Mouse (Mus musculus): Measurements from ENCODE around the gene Boc. TPM values are rescaled to one million over a fixed set of nuclear protein-coding genes. Genes with fewer than 3 reads are reported as not detected.
A peak's percentile ranks its signal among the peaks of the same experiment; 100 is the strongest.

Boc gene
- polyA plus RNA-seq, 1 experiment from 2014 or later: 22.6 TPM

DNA sequence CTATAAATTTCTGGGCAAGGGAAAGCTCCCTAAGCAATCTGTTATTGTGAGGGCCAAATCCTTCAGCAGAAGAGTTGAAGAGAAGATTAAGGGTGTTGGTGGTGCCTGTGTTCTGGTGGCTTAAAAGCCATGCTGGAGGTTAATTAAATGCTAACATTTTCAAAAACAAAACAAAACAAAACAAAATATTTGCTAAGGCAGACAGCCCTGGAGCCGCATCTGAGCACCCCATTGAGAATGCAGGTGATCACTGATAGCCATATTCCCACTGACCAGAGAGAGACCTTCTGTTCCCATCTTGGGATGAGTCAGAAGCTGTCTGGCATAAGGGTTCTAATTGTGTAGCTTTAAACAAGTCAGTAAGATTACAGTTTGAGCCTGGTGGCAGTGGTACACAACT lies 19.9 kb upstream of the Boc start:
- H3K27me3 ChIP-seq (ENCODE audit: control insufficient read depth, insufficient read depth, low read length): no peaks in the 10 kb centered on the region

DNA sequence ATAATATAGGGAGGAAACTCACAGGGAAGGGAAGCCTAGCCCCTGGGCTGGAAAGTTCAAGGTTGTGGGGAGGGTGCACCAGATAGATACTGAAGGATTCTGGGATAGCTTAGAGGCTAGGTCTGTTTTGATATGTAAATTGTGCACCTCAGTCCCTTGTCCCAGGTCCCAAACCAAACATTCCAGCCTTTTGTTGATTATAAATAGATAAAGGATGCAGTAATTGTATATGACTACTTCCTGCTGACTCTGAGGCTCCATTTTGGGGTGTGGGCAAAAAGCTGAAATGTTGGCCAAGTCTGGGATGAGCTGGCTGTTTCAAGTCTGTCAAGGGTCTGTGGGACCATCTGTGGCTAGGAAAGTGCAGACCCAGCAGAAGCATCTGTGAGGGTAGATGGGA lies 9.4 kb upstream of the Boc start:
- no peak for ATAC-seq (ENCODE audit: low FRiP score, low TSS enrichment)
- Histone ChIP-seq H3K9me3 (ENCODE audit: control insufficient read depth, low read length) (no peaks in the 10 kb centered on the region), H3K9ac (replicated peaks; ENCODE audit: low read length) (no peak overlapping the region), H3K36me3 (ENCODE audit: control insufficient read depth, insufficient read depth, low read length) (no peaks in the 10 kb centered on the region), H3K4me3 (replicated peaks; ENCODE audit: low read depth, low read length) (no peak overlapping the region), H3K4me1 (ENCODE audit: control insufficient read depth, insufficient read depth, low read length) (peaks cover 10% of the 10 kb centered on the region), H3K27ac (replicated peaks; ENCODE audit: low read depth, low read length) (no peak overlapping the region), H3K4me2 (ENCODE audit: low read length) (no peak overlapping the region), H3K27me3 (ENCODE audit: control insufficient read depth, insufficient read depth, low read length) (no peaks in the 10 kb centered on the region)
- DNase-seq: no peak

More for the DNA sequence above, 19.9 kb upstream of the Boc start:
- WGBS: 86% methylated on average over 1 of the region's 1 CpGs
- Histone ChIP-seq H3K4me2 (ENCODE audit: low read length) (no peak overlapping the region), H3K9me3 (ENCODE audit: control insufficient read depth, low read length) (no peaks in the 10 kb centered on the region), H3K36me3 (ENCODE audit: control insufficient read depth, insufficient read depth, low read length) (no peaks in the 10 kb centered on the region), H3K27ac (replicated peaks; ENCODE audit: low read depth, low read length) (no peak overlapping the region), H3K9ac (replicated peaks; ENCODE audit: low read length) (no peak overlapping the region), H3K4me1 (ENCODE audit: control insufficient read depth, insufficient read depth, low read length) (peaks cover 3% of the 10 kb centered on the region; the same call in 1 of the 2 replicates), H3K4me3 (replicated peaks; ENCODE audit: low read depth, low read length) (no peak overlapping the region)
- ATAC-seq (ENCODE audit: low FRiP score, low TSS enrichment) (no peak), DNase-seq (no peak)

DNA sequence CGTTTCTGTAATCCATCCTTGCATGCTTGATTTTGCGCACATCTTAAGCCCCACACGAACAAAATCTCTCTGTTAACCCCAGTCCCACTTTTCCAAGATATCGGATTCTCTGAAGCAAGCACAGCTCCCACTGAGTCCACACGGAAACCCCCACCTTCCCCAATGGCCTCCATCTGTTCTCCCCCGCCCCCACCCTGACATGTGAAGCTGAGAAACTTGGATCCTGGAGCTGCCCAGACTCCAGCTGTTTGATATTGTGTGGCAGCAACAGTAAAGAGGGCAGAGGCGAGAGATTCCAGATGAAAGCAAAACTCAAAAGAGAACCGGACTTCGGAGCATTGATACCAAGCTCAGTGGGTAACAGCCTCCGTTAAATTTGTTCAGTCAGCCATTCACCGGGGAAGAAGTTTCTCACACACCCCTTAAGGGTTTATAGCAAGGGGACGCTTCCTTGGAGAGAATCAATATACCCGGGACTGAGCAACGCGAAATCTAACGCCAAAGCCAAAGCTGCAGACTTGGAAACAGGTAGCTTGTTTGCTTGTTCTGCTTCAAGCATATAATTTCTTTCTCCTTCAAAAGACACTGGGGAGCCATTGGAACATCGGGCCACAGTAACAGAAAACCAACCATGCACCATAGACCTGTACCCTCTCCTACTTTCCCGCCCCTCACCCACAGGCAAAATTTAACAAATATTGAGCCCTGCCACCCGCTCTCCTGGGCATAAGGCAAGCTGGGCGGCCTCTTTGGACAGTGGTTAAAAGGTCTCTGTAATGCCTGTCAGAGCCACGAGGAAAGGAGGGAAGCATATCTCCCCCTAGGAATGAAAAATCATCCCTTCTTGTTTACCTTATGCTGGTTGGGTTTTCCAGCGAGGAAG lies 6.9 kb upstream of the Boc start:
- Histone ChIP-seq H3K4me1 (ENCODE audit: control insufficient read depth, insufficient read depth, low read length) (peaks cover 10% of the 10 kb centered on the region), H3K4me2 (ENCODE audit: low read length) (peak overlapping the region; percentile 47), H3K36me3 (ENCODE audit: control insufficient read depth, insufficient read depth, low read length) (no peaks in the 10 kb centered on the region), H3K9me3 (ENCODE audit: control insufficient read depth, low read length) (no peaks in the 10 kb centered on the region), H3K27ac (replicated peaks; ENCODE audit: low read depth, low read length) (peak overlapping the region; percentile 53), H3K27me3 (ENCODE audit: control insufficient read depth, insufficient read depth, low read length) (no peaks in the 10 kb centered on the region), H3K9ac (replicated peaks; ENCODE audit: low read length) (no peak overlapping the region; the same call in 1 of the 2 replicates), H3K4me3 (replicated peaks; ENCODE audit: low read depth, low read length) (no peak overlapping the region; the same call in 1 of the 2 replicates)
- ATAC-seq (ENCODE audit: low FRiP score, low TSS enrichment) (peak; percentile 58; the same call in 1 of the 2 replicates), DNase-seq (peak; percentile 67)
- WGBS: 14% methylated on average over 22 of the region's 22 CpGs

DNA sequence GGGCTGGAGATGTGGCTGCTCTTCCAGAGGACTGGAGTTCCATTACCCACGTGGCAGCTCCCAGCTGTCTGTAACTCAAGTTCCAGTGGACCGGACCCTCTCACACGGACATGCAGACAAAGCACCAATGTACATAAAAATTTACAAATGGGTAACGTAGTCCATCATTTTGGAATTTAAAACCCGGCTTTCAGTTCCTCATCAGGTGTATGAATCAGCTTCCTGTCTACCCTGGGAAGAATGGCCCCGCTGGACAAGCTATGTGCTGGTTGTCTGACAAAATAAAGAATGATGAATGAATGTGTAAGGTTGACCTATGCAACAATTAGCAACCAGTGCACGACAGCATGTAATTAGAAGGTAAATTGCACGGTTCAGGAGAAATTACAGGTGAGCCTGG lies 5.7 kb upstream of the Boc start:
- H3K4me3 ChIP-seq (replicated peaks; ENCODE audit: low read depth, low read length): no peak overlapping the region
- H3K4me1 ChIP-seq (ENCODE audit: control insufficient read depth, insufficient read depth, low read length): peaks cover 12% of the 10 kb centered on the region
- H3K27ac ChIP-seq (replicated peaks; ENCODE audit: low read depth, low read length): no peak overlapping the region
- WGBS: 61% methylated on average over 8 of the region's 8 CpGs
- H3K4me2 ChIP-seq (ENCODE audit: low read length): no peak overlapping the region
- no peaks in the 10 kb centered on the region for H3K27me3 ChIP-seq (ENCODE audit: control insufficient read depth, insufficient read depth, low read length)
- no peaks in the 10 kb centered on the region for H3K9me3 ChIP-seq (ENCODE audit: control insufficient read depth, low read length)
- DNase-seq (peak; percentile 1), ATAC-seq (ENCODE audit: low FRiP score, low TSS enrichment) (no peak)
- H3K36me3 ChIP-seq (ENCODE audit: control insufficient read depth, insufficient read depth, low read length): no peaks in the 10 kb centered on the region
- no peak overlapping the region for H3K9ac ChIP-seq (replicated peaks; ENCODE audit: low read length)

DNA sequence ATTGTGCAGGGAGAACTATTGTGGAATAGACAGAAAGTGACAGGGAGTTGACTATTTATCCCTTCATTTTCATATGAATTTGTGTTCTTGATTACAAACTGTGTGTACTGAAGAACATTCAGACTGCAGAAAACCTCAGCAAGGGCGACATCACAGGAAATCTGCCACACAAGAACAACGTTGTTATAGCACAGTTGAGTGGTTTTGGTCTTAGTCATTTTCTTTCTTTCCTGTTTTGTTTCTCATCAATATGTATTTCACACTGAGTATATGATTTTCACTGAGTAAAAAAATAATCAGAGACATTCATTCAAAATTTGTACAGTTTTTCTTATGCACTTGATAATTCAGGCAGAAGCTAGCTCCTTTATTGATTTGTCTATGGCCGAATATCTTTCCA lies 3.4 kb upstream of the Boc start:
- no peaks in the 10 kb centered on the region for H3K9me3 ChIP-seq (ENCODE audit: control insufficient read depth, low read length)
- WGBS: 68% methylated on average over 3 of the region's 3 CpGs
- no peak overlapping the region for H3K4me3 ChIP-seq (replicated peaks; ENCODE audit: low read depth, low read length)
- no peaks in the 10 kb centered on the region for H3K36me3 ChIP-seq (ENCODE audit: control insufficient read depth, insufficient read depth, low read length)
- H3K4me2 ChIP-seq (ENCODE audit: low read length): no peak overlapping the region
- H3K4me1 ChIP-seq (ENCODE audit: control insufficient read depth, insufficient read depth, low read length): peaks cover 17% of the 10 kb centered on the region
- H3K9ac ChIP-seq (replicated peaks; ENCODE audit: low read length): no peak overlapping the region
- H3K27ac ChIP-seq (replicated peaks; ENCODE audit: low read depth, low read length): no peak overlapping the region
- H3K27me3 ChIP-seq (ENCODE audit: control insufficient read depth, insufficient read depth, low read length): no peaks in the 10 kb centered on the region
- ATAC-seq (ENCODE audit: low FRiP score, low TSS enrichment) (no peak), DNase-seq (no peak)

DNA sequence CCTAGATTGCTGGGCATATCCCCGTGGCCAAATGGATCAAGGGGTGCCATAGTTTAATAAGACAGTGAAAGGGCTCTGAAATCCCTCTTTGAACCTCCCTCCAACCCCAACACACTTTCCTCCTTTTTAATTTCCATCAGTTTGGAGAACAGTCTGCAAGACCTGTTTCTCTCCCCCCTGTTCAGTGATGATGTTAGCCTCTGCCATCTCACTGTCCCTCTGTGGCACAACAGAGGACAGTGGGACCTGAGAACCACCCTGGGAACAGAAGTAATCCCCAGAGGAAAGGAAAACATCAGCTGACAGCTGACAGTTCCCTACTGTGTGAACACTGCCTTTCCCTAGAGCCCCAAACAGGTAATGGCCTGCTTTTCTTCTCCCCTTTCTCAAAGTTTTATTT lies 1.5 kb upstream of the Boc start:
- H3K4me1 ChIP-seq (ENCODE audit: control insufficient read depth, insufficient read depth, low read length): peaks cover 20% of the 10 kb centered on the region
- 22% methylated on average over 1 of the region's 1 CpGs for WGBS
- no peak for DNase-seq

DNA sequence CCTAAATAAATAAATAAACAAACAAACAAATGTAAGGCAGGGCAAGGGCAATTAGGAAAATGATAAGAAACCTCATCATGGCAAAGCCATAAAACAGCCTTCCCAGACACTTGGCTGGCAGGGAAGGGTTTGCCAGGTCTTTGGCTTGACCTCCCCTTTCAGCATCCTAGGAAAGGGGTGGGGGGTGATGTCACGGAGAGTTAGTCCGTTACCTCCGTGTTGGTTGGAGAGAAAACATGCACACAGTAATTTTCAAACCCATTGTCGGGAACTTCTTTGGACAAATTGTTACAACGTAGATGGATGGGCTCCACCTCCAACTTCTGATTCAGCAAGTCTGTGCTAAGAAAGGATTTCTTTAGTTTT lies 616 bp upstream of the Boc start:
- ATAC-seq (ENCODE audit: low FRiP score, low TSS enrichment): no peak
- Histone ChIP-seq H3K4me1 (ENCODE audit: control insufficient read depth, insufficient read depth, low read length) (peaks cover 21% of the 10 kb centered on the region), H3K9me3 (ENCODE audit: control insufficient read depth, low read length) (no peaks in the 10 kb centered on the region), H3K4me2 (ENCODE audit: low read length) (peak overlapping the region; percentile 95), H3K27me3 (ENCODE audit: control insufficient read depth, insufficient read depth, low read length) (no peaks in the 10 kb centered on the region), H3K27ac (replicated peaks; ENCODE audit: low read depth, low read length) (peak overlapping the region; percentile 87; the same call in 1 of the 2 replicates), H3K4me3 (replicated peaks; ENCODE audit: low read depth, low read length) (peak overlapping the region; percentile 82), H3K9ac (replicated peaks; ENCODE audit: low read length) (no peak overlapping the region), H3K36me3 (ENCODE audit: control insufficient read depth, insufficient read depth, low read length) (no peaks in the 10 kb centered on the region)
- WGBS: 5% methylated on average over 5 of the region's 5 CpGs
- DNase-seq: peak; percentile 31

More for the DNA sequence above, 1.5 kb upstream of the Boc start:
- Histone ChIP-seq H3K27me3 (ENCODE audit: control insufficient read depth, insufficient read depth, low read length) (no peaks in the 10 kb centered on the region), H3K9ac (replicated peaks; ENCODE audit: low read length) (no peak overlapping the region), H3K9me3 (ENCODE audit: control insufficient read depth, low read length) (no peaks in the 10 kb centered on the region), H3K4me2 (ENCODE audit: low read length) (no peak overlapping the region), H3K27ac (replicated peaks; ENCODE audit: low read depth, low read length) (no peak overlapping the region), H3K36me3 (ENCODE audit: control insufficient read depth, insufficient read depth, low read length) (no peaks in the 10 kb centered on the region), H3K4me3 (replicated peaks; ENCODE audit: low read depth, low read length) (no peak overlapping the region)
- no peak for ATAC-seq (ENCODE audit: low FRiP score, low TSS enrichment)

DNA sequence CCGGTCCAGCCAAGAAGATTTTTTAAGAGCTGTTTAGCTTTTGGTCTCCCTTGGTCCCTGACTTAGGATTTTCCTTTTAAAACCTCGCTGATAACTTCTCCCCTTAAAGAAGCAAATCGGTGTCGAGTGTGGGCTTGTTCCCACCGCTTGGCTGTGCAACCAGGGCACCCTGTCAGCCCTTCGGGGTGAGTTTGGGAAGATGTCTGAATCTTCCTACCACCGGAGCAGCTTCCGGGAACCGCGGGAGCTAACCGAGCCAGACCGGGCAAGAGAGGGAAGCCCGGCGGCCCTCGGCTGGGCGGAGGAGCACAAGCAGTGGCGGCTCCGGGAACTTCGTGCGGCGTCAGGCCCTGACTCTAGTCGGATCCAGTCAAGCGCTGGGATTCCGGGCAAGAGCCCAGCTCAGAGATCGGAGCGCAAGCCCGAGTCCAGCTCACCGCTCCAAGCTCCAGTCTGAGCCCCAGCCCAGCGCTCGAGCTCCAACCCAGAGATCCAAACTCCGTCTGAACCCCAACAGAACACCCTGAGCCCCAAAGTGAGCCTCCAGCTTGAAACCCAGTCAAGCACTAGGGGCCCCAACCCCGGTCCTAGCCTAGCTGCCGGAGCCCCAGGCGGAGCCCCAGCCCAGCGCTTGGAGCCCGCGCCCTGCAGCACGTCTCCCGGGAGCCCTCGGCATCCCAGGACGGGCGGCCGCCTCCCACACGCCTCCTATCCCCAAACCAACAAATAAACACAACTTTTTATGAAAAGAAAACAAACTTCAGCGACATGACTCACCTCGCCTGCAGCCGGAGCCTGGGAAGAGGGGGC lies 831 bp downstream of the Boc start:
- DNase-seq: peak; percentile 82
- peak; percentile 70 for ATAC-seq (ENCODE audit: low FRiP score, low TSS enrichment)

More for the DNA sequence above, 831 bp downstream of the Boc start:
- WGBS: under 1% methylated on average over 47 of the region's 47 CpGs
- H3K4me2 ChIP-seq (ENCODE audit: low read length): peak overlapping the region; percentile 95
- H3K9ac ChIP-seq (replicated peaks; ENCODE audit: low read length): peak overlapping the region; percentile 85
- no peaks in the 10 kb centered on the region for H3K9me3 ChIP-seq (ENCODE audit: control insufficient read depth, low read length)
- peak overlapping the region; percentile 87 for H3K27ac ChIP-seq (replicated peaks; ENCODE audit: low read depth, low read length)
- H3K4me3 ChIP-seq (replicated peaks; ENCODE audit: low read depth, low read length): peak overlapping the region; percentile 82
- no peaks in the 10 kb centered on the region for H3K36me3 ChIP-seq (ENCODE audit: control insufficient read depth, insufficient read depth, low read length)
- H3K4me1 ChIP-seq (ENCODE audit: control insufficient read depth, insufficient read depth, low read length): peaks cover 31% of the 10 kb centered on the region
- no peaks in the 10 kb centered on the region for H3K27me3 ChIP-seq (ENCODE audit: control insufficient read depth, insufficient read depth, low read length)

Measured in midbrain, embryonic 14.5 days (tissue).